Mouse (Mus musculus): ENCODE measurements at regions not wholly inside any gene's neighbourhood (a gene's known extent, or its start where the extent isn't known, plus 50 kb on each side); places are given as distances from the start of the nearest gene placed in this dataset.
"Not testable (repeated sequence)": the region's sequence is repeated elsewhere in the genome, so short reads cannot be mapped to it uniquely, and the experiment has no call there.

GRCm38 (mm10) chr8:46357961-46358360 lies 63.5 kb upstream of the Helt start:
- TF ChIP-seq CHD1 (IDR thresholded peaks at IDR 0.05; ENCODE audit: low read depth, low read length); CTCF (IDR thresholded peaks at IDR 0.05 in 2 of 3, conservative IDR thresholded peaks at IDR 0.05 in 1 of 3; ENCODE audit: control insufficient read depth in 1 of 3, insufficient read depth in 1 of 3, low read depth in 2 of 3, low read length in 3 of 3, poor library complexity in 1 of 3, severe bottlenecking in 1 of 3); E2F4 (IDR thresholded peaks at IDR 0.05; ENCODE audit: borderline replicate concordance, low read depth, low read length); POLR2A (IDR thresholded peaks at IDR 0.05; ENCODE audit: control insufficient read depth in 1 of 2, insufficient read depth in 1 of 2, low read depth in 1 of 2, low read length in 2 of 2, poor library complexity in 1 of 2); GATA1 (IDR thresholded peaks at IDR 0.05; ENCODE audit: low read depth, low read length); POLR2AphosphoS2 (IDR thresholded peaks at IDR 0.05; ENCODE audit: low read length); ELF1 (IDR thresholded peaks at IDR 0.05; ENCODE audit: low read depth, low read length); MAX (IDR thresholded peaks at IDR 0.05; ENCODE audit: low read length); NELFE (IDR thresholded peaks at IDR 0.05; ENCODE audit: low read depth, low read length); MAFK (IDR thresholded peaks at IDR 0.05; ENCODE audit: borderline replicate concordance, low read depth, low read length): not testable (repeated sequence)

Measured in MEL (cell line).